Mouse (Mus musculus): ENCODE data around the gene Pdlim7.

DNA sequence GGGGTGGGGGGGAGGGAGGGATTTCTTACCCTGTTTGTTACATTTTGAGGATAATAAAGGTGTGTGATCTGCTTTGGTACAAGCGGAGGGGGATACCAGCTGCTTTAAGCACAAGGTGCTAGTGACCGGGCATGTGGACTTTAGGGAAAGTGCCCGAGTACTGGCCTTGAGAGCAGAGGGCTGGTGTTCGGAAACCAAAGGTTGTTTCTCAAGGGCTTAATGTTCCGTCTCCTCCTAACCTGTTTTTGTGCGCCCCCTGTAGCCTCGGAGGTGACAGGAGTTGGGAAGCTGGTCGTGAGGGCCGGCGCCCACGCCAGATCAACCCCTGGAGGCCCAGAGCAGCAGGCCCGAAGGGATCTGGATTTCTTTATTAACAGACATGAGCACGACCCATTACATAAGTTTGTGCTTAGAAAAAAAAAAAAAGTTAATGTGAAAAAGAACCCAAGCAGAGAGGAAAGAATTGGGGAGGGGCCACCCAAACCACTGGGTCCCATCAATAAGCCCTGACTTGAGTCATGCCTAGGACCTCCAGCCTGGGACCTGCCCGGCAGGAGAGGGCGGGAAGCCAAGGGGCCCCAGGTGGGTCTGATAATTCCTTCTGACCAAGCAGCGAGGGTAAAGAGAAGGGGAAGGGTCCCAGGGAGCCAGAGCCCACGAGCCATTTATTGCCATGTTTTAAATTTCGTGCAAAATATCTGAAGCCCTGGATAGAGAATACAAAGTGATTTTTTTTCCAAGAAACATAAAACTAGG is 40.2 kb downstream of the Pdlim7 start:
- TF ChIP-seq CTCF (conservative IDR thresholded peaks at IDR 0.05; ENCODE audit: insufficient read depth, insufficient read length, low read depth, low read length) (no peak), POLR2A (IDR thresholded peaks at IDR 0.05; ENCODE audit: low read depth, low read length) (no peak)
